Mouse (Mus musculus) MEL (cell line): ENCODE results near the gene Coro7.

Experiments
- NRF1 ChIP-seq: IDR thresholded peaks from 2 replicates; pipeline ENCODE4 v1.6.1; 2014; ENCODE audit warnings: low read depth, mild to moderate bottlenecking, inconsistent platforms, low read length, improper control_type of control experiment, moderate library complexity; ENCODE audit not compliant: poor library complexity, insufficient read depth, severe bottlenecking
- POLR2A ChIP-seq, 2 experiments: IDR thresholded peaks; 2 replicates each; pipeline ENCODE4 v1.6.1; 2011 to 2012; ENCODE audit warnings: low read length in 2 of 2, mild to moderate bottlenecking in 2 of 2, control low read depth in 1 of 2, improper control_type of control experiment in 1 of 2, low read depth in 1 of 2, moderate library complexity in 1 of 2; ENCODE audit not compliant: control insufficient read depth in 1 of 2, insufficient read depth in 1 of 2, poor library complexity in 1 of 2
- POLR2AphosphoS2 ChIP-seq: IDR thresholded peaks from 2 replicates; pipeline ENCODE4 v1.6.1; 2011; ENCODE audit warnings: low read length, improper control_type of control experiment
- RCOR1 ChIP-seq: IDR thresholded peaks from 2 replicates; pipeline ENCODE4 v1.6.1; 2012; ENCODE audit warnings: low read depth, mild to moderate bottlenecking, inconsistent platforms, low read length, improper control_type of control experiment
- USF1 ChIP-seq: IDR thresholded peaks from 2 replicates; pipeline ENCODE4 v1.6.1; 2014; ENCODE audit warnings: low read depth, mild to moderate bottlenecking, inconsistent platforms, low read length, improper control_type of control experiment, moderate library complexity
- ZKSCAN1 ChIP-seq: IDR thresholded peaks from 2 replicates; pipeline ENCODE4 v1.6.1; 2012; ENCODE audit warnings: low read depth, mild to moderate bottlenecking, inconsistent platforms, low read length, improper control_type of control experiment, moderate library complexity

GRCm38 (mm10) chr16:4665726-4666125, 13.9 kb downstream of the Coro7 start:
- no peak for TF ChIP-seq RCOR1
- no peak for TF ChIP-seq ZKSCAN1
- no peak for TF ChIP-seq USF1
- no peak for TF ChIP-seq POLR2A (IDR thresholded peaks at IDR 0.05; ENCODE audit: control insufficient read depth in 1 of 2, insufficient read depth in 1 of 2, low read depth in 1 of 2, low read length in 2 of 2, poor library complexity in 1 of 2)
- no peak for TF ChIP-seq POLR2AphosphoS2
- TF ChIP-seq NRF1 = no peak
